Mouse (Mus musculus) midbrain, embryonic 13.5 days (tissue): Measurements from ENCODE around the gene Nek9. TPM values are rescaled to one million over a fixed set of nuclear protein-coding genes. Genes with fewer than 3 reads are reported as not detected.

Experiments
- ATAC-seq: fragments of 200-750 bp; cut with Nextera tagmentation; 2 replicates; pipeline ENCODE4 v1.8.0; 2017; ENCODE audit warnings: mild to moderate bottlenecking, moderate TSS enrichment, moderate library complexity
- H3K27ac ChIP-seq: fragments of 300-500 bp; sonication (generic); 2 replicates; pipeline ENCODE4 v1.5.1; 2015; ENCODE audit warnings: inconsistent platforms, mild to moderate bottlenecking, moderate library complexity
- H3K27me3 ChIP-seq: fragments of 300-500 bp; sonication (generic); 2 replicates; pipeline ENCODE4 v1.6.1; 2015; ENCODE audit warnings: mild to moderate bottlenecking, inconsistent platforms
- H3K36me3 ChIP-seq: fragments of 300-500 bp; sonication (generic); 2 replicates; pipeline ENCODE4 v1.6.1; 2015; ENCODE audit warnings: mild to moderate bottlenecking, inconsistent platforms
- H3K4me1 ChIP-seq: fragments of 300-500 bp; sonication (generic); replicated peaks from 2 replicates; pipeline ENCODE4 v1.6.1; 2015; ENCODE audit warnings: inconsistent platforms
- H3K4me2 ChIP-seq: fragments of 300-500 bp; sonication (generic); replicated peaks from 2 replicates; pipeline ENCODE4 v1.6.1; 2015; ENCODE audit warnings: moderate library complexity, mild to moderate bottlenecking, inconsistent platforms
- H3K4me3 ChIP-seq: fragments of 300-500 bp; sonication (generic); replicated peaks from 2 replicates; pipeline ENCODE4 v1.5.1; 2015; ENCODE audit warnings: mild to moderate bottlenecking, inconsistent platforms
- H3K9ac ChIP-seq: fragments of 300-500 bp; sonication (generic); replicated peaks from 2 replicates; pipeline ENCODE4 v1.6.1; 2015; ENCODE audit warnings: mild to moderate bottlenecking, inconsistent platforms
- H3K9me3 ChIP-seq: fragments of 300-500 bp; sonication (generic); 2 replicates; pipeline ENCODE4 v1.6.1; 2016; ENCODE audit warnings: mild to moderate bottlenecking, inconsistent platforms
- WGBS: fragments of 180-500 bp; shearing (Covaris S2); methylation state at CpG from one replicate; pipeline ENCODE4 v1.1.7; 2015; 5-methylcytosine and 5-hydroxymethylcytosine counted together
- polyA plus RNA-seq: library from polyadenylated mRNA; unstranded; fragments of >200 nt; fragmentation: Nextera tagmentation; extraction: Ambion mirVana; gene quantifications from 2 replicates; pipeline ENCODE4 v1.2.1, GENCODE M21; 2015

Gene Nek9
- 12.6 and 13.5 TPM in 2 replicates for polyA plus RNA-seq

DNA sequence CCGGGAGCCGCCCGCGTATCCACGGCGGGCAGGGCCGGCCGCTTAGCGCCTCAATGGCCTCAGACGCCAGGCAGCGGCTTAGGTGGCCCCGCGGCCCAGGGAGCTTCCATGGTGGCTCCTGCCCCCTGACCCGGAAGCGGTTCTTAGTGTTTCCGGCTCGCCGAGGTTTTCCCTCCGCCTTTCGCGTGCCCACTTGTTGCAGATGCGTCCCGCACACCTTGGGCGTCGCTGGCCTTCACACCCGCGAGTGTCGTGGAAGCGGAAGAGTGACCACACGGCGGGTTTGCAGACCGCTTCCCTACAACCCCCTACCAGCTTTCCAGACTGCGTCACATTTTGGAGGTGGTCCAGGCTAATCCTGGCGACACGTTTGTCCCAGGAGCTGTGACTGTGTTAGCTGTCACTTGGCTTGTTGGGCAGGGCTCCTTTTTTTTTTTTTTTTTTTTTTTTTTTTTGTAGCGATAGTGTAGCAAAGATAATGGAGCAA is at the start of gene Nek9:
Gene Nek9 (minus strand): TSS at position 120 of the 487 bp plus-strand sequence.
- peak; percentile 89 for ATAC-seq
- Histone ChIP-seq H3K4me2 (peak within 1 kb of the TSS; percentile 80), H3K4me1 (peaks cover 24% of the 10 kb centered on the region), H3K4me3 (peak within 1 kb of the TSS; percentile 96), H3K9ac (peak within 1 kb of the TSS; percentile 96), H3K27me3 (no peaks in the 10 kb centered on the region), H3K9me3 (no peaks in the 10 kb centered on the region), H3K36me3 (peaks cover 25% of the 10 kb centered on the region), H3K27ac (peak within 1 kb of the TSS; percentile 89)
- under 1% methylated on average over 36 of the region's 36 CpGs for WGBS

DNA sequence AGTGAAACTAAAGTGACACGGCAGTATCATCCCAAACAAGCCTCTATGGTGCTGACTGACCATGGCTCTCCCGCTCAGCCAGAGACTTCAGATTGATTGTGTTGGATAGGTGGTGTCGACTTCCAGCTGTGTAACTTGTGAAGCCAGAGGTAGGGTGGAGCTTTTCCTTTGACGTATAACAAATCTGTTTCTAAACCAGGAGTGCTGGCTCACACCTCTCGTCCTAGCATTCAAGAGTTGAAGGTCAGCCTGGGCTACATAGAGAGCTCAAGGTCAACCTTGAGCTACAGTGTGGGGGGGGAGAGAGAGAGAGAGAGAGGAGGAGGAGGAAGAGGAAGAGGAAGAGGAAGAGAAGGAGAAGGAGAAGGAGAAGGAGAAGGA is 46.8 kb upstream of the Nek9 start:
- WGBS, result 74% methylated on average over 5 of the region's 5 CpGs
- Histone ChIP-seq H3K27ac (no peak overlapping the region), H3K4me3 (no peak overlapping the region), H3K9ac (no peak overlapping the region), H3K4me1 (no peaks in the 10 kb centered on the region), H3K4me2 (no peak overlapping the region), H3K27me3 (no peaks in the 10 kb centered on the region), H3K9me3 (no peaks in the 10 kb centered on the region), H3K36me3 (no peaks in the 10 kb centered on the region)
- ATAC-seq, result no peak

DNA sequence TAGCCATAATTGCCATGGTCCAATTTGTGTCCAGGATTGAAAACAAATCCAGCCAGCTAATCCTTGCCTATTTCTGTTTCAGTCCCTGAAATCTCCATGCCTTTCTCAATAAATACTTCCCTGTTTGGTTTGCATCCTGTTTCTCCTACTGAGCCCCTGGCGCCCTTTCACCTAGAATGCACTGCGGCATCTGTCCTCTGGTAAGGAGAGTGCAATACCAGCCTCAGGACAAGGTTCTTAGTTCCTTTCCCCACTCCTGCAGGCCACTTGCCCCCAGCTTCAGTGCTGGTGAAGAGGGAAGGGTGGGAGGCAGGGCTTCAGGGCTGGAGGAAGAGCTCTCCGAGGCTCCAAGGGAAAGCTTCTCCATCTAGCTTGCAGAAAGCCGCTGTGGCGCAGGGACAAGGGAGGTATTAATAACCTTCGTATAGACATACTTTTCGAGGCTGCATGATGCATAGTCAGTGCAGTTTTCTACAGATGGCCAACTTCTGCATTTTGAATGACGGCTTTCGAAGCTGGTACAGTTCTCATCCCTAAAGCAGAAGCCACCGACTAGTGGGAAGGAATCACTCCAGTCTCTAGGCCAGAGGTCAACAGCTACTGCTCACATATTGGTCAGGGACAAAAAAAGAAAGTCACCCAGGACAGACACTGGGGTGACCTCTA is 46.3 kb upstream of the Nek9 start:
- H3K4me1 ChIP-seq, result no peaks in the 10 kb centered on the region
- H3K9ac ChIP-seq, result no peak overlapping the region
- no peaks in the 10 kb centered on the region for H3K36me3 ChIP-seq
- H3K4me3 ChIP-seq, result no peak overlapping the region
- ATAC-seq, result no peak
- no peaks in the 10 kb centered on the region for H3K9me3 ChIP-seq
- no peak overlapping the region for H3K4me2 ChIP-seq
- WGBS, result 85% methylated on average over 10 of the region's 10 CpGs
- no peaks in the 10 kb centered on the region for H3K27me3 ChIP-seq
- H3K27ac ChIP-seq, result no peak overlapping the region

DNA sequence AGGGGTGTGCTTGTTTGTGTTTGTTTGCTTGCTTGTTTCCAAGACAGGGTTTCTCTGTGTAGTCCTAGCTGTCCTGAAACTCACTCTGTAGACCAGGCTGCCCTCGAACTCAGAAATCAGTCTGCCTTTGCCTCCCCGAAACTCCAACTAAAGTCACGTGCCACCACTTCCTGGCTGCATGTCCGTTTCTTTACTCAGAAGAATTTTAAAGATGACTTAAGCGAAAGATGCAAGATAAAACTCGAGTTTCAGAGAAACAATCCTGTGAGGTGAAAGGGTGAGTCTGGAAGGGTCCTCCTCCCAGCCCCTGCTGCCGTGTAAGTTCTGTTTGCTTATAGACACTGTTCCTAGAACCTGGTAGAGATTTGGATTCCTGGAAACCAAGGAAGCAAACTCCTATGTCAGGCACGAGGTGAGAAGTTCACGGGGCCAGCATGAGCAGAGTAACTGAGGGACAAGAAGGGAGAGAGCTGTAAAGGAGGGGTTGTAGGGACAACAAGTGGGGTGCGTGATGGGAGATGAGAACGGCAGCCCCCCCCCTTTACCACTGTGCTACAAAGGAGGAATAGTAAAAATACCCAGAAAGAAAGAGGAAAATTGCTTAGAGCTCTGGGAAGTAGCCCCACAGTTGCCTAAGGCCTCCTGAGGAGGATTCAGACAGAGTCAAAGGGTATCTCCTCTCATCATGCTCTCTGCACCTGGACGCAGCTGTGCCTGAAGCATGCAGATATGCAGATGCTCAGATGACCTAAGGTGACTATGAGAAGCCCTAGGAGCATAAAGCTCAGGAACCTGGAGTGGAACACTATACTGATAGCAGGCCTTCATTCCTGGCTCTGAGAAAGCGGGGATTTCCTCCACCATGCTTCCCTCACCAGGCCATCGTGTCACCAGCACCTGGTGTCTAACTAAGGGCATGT is 43.9 kb upstream of the Nek9 start:
- Histone ChIP-seq H3K4me1 (no peaks in the 10 kb centered on the region), H3K36me3 (no peaks in the 10 kb centered on the region), H3K9ac (no peak overlapping the region), H3K4me3 (no peak overlapping the region), H3K4me2 (no peak overlapping the region), H3K27me3 (no peaks in the 10 kb centered on the region), H3K9me3 (no peaks in the 10 kb centered on the region), H3K27ac (no peak overlapping the region)
- 79% methylated on average over 14 of the region's 14 CpGs for WGBS
- no peak for ATAC-seq

DNA sequence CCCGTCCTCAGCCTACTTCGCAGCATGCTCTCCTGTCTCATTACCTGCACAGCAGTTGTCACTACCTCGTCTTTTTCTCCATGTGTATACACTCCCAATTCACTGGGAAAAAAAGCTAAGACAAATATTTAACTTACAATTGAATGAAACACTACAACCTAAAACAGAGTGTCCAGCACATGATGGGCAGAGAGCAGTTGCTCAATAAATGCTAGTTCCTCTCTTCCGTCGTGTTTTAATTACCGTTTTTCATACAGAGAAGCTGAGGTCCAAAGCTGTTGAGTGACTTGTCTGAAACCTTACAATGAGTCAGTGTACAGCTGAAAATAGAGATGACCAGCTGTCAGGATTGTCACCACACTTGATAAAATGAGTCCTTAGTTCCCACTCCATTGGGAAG is 42.4 kb upstream of the Nek9 start:
- Histone ChIP-seq H3K27me3 (no peaks in the 10 kb centered on the region), H3K27ac (no peak overlapping the region), H3K36me3 (no peaks in the 10 kb centered on the region), H3K4me1 (no peaks in the 10 kb centered on the region), H3K9ac (no peak overlapping the region), H3K4me3 (no peak overlapping the region), H3K9me3 (no peaks in the 10 kb centered on the region), H3K4me2 (no peak overlapping the region)
- WGBS, result 91% methylated on average over 6 of the region's 6 CpGs
- ATAC-seq, result no peak

DNA sequence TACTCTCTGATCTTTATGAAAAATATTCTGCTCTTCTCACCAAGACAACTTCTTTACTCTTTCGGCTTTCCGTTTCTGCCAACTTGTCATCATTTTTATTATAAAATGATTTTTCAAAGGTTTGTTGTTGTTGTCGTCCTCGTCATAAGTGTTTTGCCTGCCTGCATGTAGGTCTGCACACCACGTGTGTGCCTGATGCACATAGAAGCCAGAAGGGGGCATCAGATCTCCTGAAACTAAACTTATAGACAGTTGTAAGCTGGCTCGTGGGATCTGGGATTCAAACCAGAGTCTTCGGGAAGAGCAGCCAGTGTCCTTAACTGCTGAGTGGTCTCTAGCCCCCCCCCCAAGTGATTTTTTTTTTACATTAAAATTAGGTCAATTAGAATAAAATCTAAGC is 41.8 kb upstream of the Nek9 start:
- H3K36me3 ChIP-seq, result no peaks in the 10 kb centered on the region
- H3K4me3 ChIP-seq, result no peak overlapping the region
- H3K9ac ChIP-seq, result no peak overlapping the region
- H3K27ac ChIP-seq, result no peak overlapping the region
- 78% methylated on average over 7 of the region's 7 CpGs for WGBS
- H3K4me1 ChIP-seq, result no peaks in the 10 kb centered on the region
- H3K27me3 ChIP-seq, result no peaks in the 10 kb centered on the region
- no peak for ATAC-seq
- H3K4me2 ChIP-seq, result no peak overlapping the region
- no peaks in the 10 kb centered on the region for H3K9me3 ChIP-seq

DNA sequence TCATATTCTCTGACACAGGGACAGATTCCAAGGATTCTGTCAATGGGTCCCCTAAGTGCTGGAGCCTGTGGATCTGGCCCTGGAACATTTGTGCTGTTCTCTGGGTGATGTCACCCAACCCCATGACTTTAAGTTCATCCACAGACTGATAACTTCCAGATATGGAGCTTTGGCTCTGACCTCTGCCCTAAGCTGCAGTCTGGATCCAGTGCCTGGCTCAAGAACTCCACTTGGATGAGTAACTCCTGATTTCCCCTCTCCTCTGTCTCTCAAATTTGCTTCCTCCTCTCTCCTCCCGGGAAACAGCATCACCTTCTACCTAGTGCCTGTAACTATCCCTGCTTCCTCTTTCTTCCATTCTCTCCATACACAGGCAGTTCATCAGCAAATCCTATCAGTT is 41.1 kb upstream of the Nek9 start:
- WGBS, result 68% methylated on average over 1 of the region's 1 CpGs
- H3K4me2 ChIP-seq, result no peak overlapping the region
- H3K4me1 ChIP-seq, result 0 out of 2 replicates have a peak, but pooled peaks cover 3% of the 10 kb centered on the region
- no peak overlapping the region for H3K4me3 ChIP-seq
- no peaks in the 10 kb centered on the region for H3K36me3 ChIP-seq
- no peak overlapping the region for H3K27ac ChIP-seq
- no peak overlapping the region for H3K9ac ChIP-seq
- no peaks in the 10 kb centered on the region for H3K27me3 ChIP-seq
- H3K9me3 ChIP-seq, result no peaks in the 10 kb centered on the region
- no peak for ATAC-seq

DNA sequence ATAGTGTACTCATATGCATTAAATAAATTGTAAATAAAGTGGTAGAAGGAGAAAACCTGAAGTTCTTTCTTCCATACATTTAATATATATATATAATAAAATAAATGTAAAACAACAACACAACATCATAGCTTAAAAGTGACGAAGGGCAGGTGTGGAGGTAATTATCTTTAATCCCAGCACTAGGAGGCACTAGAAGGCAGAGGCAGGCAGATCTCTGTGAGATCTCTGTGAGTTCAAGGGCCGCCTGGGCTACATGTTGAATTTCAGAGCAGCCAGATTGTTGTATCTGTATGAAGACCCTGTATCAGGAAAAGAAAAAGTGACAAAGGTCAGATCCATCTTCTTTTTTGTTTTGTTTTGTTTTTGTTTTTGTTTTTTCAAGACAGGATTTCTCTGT is 39.1 kb upstream of the Nek9 start:
- Histone ChIP-seq H3K27ac (no peak overlapping the region), H3K4me1 (peaks cover 11% of the 10 kb centered on the region), H3K9me3 (no peaks in the 10 kb centered on the region), H3K27me3 (no peaks in the 10 kb centered on the region), H3K4me2 (no peak overlapping the region), H3K4me3 (no peak overlapping the region), H3K9ac (no peak overlapping the region), H3K36me3 (no peaks in the 10 kb centered on the region)
- no peak for ATAC-seq
- 90% methylated on average over 2 of the region's 2 CpGs for WGBS

DNA sequence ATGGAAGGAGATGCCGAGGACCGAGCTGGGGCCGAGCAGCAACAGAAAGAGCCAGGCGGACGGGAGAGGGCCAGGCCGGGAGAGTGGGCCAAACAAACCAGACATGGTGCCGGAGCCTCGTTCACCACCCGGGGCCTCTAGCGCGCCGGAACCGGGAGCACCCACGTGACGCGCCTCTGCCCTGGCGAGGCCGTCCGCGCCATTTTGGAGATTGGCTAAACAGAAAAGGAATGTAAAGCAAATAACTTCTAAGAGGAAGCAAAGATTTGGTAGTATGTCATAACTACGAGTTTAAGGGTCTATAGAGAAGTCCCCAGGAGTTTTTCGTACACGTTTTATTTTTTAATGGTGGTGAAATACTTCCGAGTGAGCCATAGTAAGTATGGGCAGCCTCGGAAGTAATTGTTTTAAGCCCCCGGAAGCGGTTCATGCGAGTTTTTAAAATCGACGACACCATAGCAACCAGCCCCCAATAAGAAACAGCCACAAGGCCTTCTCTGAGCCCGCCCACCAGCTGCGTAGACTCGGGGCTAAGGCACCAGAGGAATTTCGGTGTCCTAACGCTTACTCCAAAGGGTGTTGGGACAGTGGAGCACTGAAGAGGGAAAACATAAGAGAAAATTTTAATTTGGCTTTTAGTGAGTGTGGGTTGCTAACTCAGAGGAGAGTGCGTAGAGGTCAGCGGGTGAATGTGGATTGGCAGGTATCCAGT is 35.6 kb upstream of the Nek9 start, which contains the start of gene Tmed10:
Gene Tmed10 (minus strand): TSS at position 287 of the 712 bp plus-strand sequence.
- Histone ChIP-seq H3K4me1 (peaks cover 30% of the 10 kb centered on the region), H3K27me3 (no peaks in the 10 kb centered on the region), H3K4me3 (peak within 1 kb of the TSS; percentile 99), H3K9me3 (no peaks in the 10 kb centered on the region), H3K27ac (peak within 1 kb of the TSS; percentile 77), H3K36me3 (no peaks in the 10 kb centered on the region), H3K9ac (peak within 1 kb of the TSS; percentile 97), H3K4me2 (peak within 1 kb of the TSS; percentile 84)
- WGBS, result under 1% methylated on average over 37 of the region's 37 CpGs
- peak; percentile 96 for ATAC-seq

DNA sequence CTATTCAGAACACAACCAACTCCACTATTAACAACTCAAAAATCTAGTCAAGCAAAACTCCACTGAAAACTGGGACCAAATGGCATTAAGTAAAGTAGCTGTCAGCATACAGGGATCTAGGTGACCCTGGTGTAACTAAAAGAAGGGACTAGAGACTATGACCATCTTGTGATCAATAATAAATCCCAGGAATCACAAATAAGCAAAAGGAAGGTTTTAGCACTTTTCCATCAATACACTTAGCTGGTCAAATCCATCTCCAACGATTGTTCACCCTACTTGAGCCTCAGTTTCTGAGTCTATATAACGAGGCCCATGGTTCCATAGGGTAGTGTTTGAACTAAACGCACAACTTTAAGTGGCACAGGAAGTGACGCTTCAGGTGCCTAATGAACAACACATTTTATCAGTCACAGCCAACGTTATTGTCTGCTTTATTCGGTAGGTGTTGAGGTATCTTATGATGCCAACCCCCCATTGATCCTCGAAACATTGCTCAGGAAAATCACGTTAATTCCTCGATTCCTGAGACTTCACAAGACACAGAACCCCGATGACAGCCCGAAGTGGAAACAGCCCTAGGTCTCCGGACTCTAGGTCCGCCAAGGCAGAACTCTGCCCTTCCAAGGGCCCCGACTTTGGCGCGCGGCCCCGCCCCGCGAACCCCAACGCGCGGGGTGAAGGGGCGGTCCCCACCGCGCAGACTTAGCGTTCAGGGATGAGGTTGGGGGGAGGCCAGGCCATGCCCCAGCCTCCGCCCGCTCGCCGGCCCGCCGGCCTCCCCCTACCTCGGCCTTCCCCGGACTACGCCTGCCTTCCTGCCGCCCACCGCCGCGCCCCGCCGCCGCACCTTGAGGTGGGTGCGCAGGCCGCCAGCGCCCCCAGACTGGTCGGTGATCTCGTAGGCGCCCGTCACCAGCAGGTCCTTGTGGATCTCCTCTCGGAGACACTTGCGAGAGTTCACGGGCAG is 34.7 kb upstream of the Nek9 start:
- ATAC-seq, result peak; percentile 78
- WGBS, result 1% methylated on average over 52 of the region's 53 CpGs
- peaks cover 30% of the 10 kb centered on the region for H3K4me1 ChIP-seq

DNA sequence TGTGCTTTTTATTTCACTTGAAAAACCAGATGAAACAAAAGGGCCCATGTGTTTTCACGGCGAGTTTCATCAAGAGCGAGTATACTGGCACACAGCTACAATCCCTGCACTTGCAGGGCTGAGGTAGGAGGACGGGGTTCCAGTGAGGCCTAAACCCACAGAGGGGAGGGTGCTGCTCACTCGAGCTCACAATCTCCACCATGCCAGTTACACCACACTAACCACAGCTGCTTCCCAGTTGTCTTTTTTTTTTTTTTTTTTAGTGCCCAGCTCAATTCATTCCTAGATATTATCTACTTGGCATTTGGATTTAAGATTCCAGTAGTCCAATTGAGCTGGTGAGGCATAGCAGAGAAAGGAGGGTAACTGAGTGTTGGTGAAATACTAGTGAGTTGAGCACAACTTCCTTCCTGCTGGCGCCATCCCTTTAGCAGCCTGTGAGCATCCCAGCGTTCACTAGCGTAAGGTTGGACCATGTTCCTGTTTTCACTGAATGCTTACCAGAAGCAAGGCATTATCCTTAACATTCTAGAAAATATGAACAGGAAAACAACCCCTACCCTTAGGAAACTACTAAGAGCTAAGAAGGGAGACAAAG is 33.0 kb upstream of the Nek9 start:
- no peaks in the 10 kb centered on the region for H3K27me3 ChIP-seq
- H3K4me1 ChIP-seq, result peaks cover 37% of the 10 kb centered on the region
- no peaks in the 10 kb centered on the region for H3K36me3 ChIP-seq
- no peaks in the 10 kb centered on the region for H3K9me3 ChIP-seq
- no peak for ATAC-seq
- no peak overlapping the region for H3K9ac ChIP-seq
- peak overlapping the region; percentile 84 for H3K4me2 ChIP-seq
- 78% methylated on average over 8 of the region's 8 CpGs for WGBS
- no peak overlapping the region for H3K4me3 ChIP-seq
- no peak overlapping the region for H3K27ac ChIP-seq

More for the DNA sequence above, 34.7 kb upstream of the Nek9 start:
- no peaks in the 10 kb centered on the region for H3K27me3 ChIP-seq
- H3K36me3 ChIP-seq, result no peaks in the 10 kb centered on the region
- peak overlapping the region; percentile 97 for H3K9ac ChIP-seq
- H3K9me3 ChIP-seq, result no peaks in the 10 kb centered on the region
- peak overlapping the region; percentile 99 for H3K4me3 ChIP-seq
- H3K4me2 ChIP-seq, result peak overlapping the region; percentile 84
- peak overlapping the region; percentile 77 for H3K27ac ChIP-seq
